Mouse (Mus musculus): ENCODE measurements around the gene Gm4836. TPM values are rescaled to one million over a fixed set of nuclear protein-coding genes. Genes with fewer than 3 reads are reported as not detected.

Gene Gm4836
- polyA plus RNA-seq (2017; shearing (Covaris generic)) = not detected

DNA sequence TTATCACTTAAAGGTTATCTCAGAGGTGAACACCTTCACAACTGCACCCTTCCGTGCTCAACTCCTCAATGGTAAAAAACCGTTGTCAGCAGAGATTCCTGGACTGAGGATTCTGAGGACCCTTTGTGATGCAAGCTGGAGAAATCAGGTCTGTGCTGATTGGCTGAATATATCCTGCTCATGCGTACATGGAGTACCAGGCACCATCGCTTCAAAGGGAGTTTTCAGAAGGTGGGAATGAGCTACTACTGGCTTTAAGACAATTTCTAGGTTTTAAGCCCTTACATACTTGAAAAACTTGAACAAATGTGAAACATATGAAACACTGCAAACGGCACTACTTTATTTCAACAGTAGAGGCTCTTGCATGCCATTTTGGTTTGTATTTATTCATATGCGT lies at the start of gene Gm4836:
Gene Gm4836, minus strand, starts transcription at position 101 of the 400 bp plus-strand sequence.

